Mouse (Mus musculus) forebrain, postnatal 0 days (tissue): ENCODE measurements around the gene Mrpl20. TPM values are rescaled to one million over a fixed set of nuclear protein-coding genes. Genes with fewer than 3 reads are reported as not detected.

Experiments used
- ATAC-seq: fragments of 200-750 bp; cut with Nextera tagmentation; 2 replicates; pipeline ENCODE4 v1.8.0; 2017; ENCODE audit warnings: mild to moderate bottlenecking, moderate library complexity
- DNase-seq: peaks from one replicate; pipeline ENCODE4 v3.0.0-alpha.2; 2015
- H3K27ac ChIP-seq: fragments of 300-500 bp; sonication (generic); 2 replicates; pipeline ENCODE4 v1.5.1; 2014; ENCODE audit warnings: low read depth, mild to moderate bottlenecking, antibody characterized with exemption, low read length, moderate library complexity, mixed read lengths
- H3K27me3 ChIP-seq: fragments of 300-500 bp; sonication (generic); 2 replicates; pipeline ENCODE4 v1.6.1; 2014; ENCODE audit warnings: mild to moderate bottlenecking, low read length, mixed read lengths; ENCODE audit not compliant: insufficient read depth
- H3K36me3 ChIP-seq: fragments of 300-500 bp; sonication (generic); 2 replicates; pipeline ENCODE4 v1.6.1; 2014; ENCODE audit warnings: mild to moderate bottlenecking, moderate library complexity; ENCODE audit not compliant: insufficient read depth
- H3K4me1 ChIP-seq: fragments of 300-500 bp; sonication (generic); 2 replicates; pipeline ENCODE4 v1.6.1; 2014; ENCODE audit warnings: antibody characterized with exemption; ENCODE audit not compliant: insufficient read depth
- H3K4me2 ChIP-seq: fragments of 300-500 bp; sonication (generic); 2 replicates; pipeline ENCODE4 v1.6.1; 2014; ENCODE audit warnings: low read depth, mild to moderate bottlenecking, moderate library complexity
- H3K4me3 ChIP-seq: fragments of 300-500 bp; sonication (generic); 2 replicates; pipeline ENCODE4 v1.5.1; 2014; ENCODE audit warnings: low read depth, low read length, mixed read lengths
- H3K9ac ChIP-seq: fragments of 300-500 bp; sonication (generic); 2 replicates; pipeline ENCODE4 v1.6.1; 2014; ENCODE audit warnings: mild to moderate bottlenecking
- H3K9me3 ChIP-seq: fragments of 300-500 bp; sonication (generic); 2 replicates; pipeline ENCODE4 v1.6.1; 2016; ENCODE audit warnings: low read length
- CTCF ChIP-seq: sonication (generic); IDR thresholded peaks from 2 replicates; pipeline ENCODE4 v1.5.1; 2016; ENCODE audit warnings: antibody characterized with exemption, control low read depth, low read depth
- WGBS: fragments of 180-500 bp; shearing (Covaris S2); extraction: QIAGEN DNeasy Blood & Tissue Kit; methylation state at CpG from one replicate; pipeline ENCODE4 v1.1.7; 2014; 5-methylcytosine and 5-hydroxymethylcytosine counted together
- polyA plus RNA-seq: library from polyadenylated mRNA; unstranded; fragments of >200 nt; fragmentation: Nextera tagmentation; extraction: Ambion mirVana; gene quantifications from 2 replicates; pipeline ENCODE4 v1.2.1, GENCODE M21; 2015
- total RNA-seq: library from RNA; depleted of rRNA; stranded (reverse); fragments of >200 nt; gene quantifications from 2 replicates; pipeline ENCODE4 v1.2.3, GENCODE M21; 2014

Mrpl20 gene
- total and polyA plus RNA-seq, 2 experiments from 2014 or later = 134 to 304 TPM

DNA sequence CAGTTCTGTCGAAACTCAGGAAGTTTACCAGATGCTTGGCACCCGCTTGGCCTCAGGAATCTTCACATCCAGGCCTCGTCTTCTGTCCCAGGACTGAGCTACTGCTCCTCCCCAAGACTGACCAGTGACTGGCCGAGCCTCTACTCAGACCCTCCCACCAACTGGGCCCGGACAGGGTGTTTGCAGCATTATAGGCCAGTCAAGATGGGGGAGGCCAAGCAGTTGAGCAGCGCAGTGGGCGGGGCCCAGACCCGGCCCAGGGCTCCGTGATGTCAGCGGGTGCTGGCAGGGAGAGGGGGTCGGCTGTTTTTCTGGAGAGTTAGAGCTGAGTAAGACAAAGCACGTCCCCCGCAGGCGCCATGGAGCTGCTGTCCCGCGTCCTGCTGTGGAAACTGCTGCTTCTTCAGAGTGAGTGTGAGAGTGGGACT lies 36.8 kb downstream of the Mrpl20 start, which contains the start of gene Mxra8:
Mxra8 (plus strand) TSS at position 198 of the 428 bp plus-strand sequence.
- WGBS = 7% methylated on average over 16 of the region's 16 CpGs
- Histone ChIP-seq H3K9ac (0 out of 2 replicates have a peak within 1 kb of the TSS, but pooled peaks have one; percentile 10), H3K27ac (peak within 1 kb of the TSS; percentile 40), H3K9me3 (no peaks in the 10 kb centered on the region), H3K27me3 (no peaks in the 10 kb centered on the region), H3K4me3 (peak within 1 kb of the TSS; percentile 16; the same call in 1 of the 2 replicates), H3K36me3 (0 out of 2 replicates have a peak, but pooled peaks cover 4% of the 10 kb centered on the region), H3K4me2 (peak within 1 kb of the TSS; percentile 47), H3K4me1 (no peaks in the 10 kb centered on the region)
- ATAC-seq (peak; percentile 66), DNase-seq (peak; percentile 32)
- TF ChIP-seq CTCF = no peak

DNA sequence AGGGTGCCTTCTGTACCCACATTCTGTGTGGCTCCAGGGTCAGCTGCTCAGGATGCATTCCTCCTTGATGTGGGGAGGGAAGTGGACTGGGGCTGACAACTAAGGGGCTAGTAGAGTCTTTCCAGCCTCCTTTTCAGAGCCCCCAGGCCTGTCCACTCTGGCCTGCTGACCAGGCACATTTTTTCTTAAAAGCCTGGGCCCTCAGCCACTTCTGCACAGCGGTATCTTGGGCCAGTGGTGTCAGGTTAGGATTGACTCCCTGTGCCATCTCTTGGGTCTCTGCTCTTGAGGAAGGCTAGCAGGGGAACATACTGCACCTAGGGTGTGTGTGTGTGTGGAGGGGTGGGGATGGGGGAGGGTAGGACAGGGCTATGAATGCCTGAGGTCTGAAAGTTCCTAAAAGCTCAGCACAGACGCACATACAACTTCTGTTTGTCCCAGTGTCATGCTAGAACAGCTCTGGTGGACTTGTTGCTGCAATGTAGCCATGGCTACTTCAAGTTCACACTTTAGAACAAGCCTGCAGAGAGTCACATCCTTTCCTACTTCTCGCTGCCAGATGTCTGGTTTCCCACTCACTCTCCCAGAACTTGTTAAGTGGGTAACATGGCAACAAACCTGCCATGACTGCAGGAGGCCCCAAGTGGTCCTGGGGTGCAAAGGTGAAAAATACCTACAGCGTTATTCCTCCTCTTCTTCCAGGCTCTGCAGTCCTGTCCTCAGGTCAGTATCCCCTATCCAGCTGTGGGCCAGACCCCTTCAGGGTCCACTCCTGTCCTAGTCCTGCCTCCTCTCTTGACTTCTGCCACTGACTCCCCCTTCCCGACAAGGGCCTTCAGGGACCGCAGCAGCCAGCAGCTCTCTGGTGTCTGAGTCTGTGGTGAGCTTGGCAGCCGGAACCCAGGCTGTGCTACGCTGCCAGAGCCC lies 37.7 kb downstream of the Mrpl20 start:
- Histone ChIP-seq H3K4me1 (no peaks in the 10 kb centered on the region), H3K4me3 (peak overlapping the region; percentile 16), H3K9me3 (no peaks in the 10 kb centered on the region), H3K36me3 (0 out of 2 replicates have a peak, but pooled peaks cover 4% of the 10 kb centered on the region), H3K27me3 (no peaks in the 10 kb centered on the region), H3K4me2 (peak overlapping the region; percentile 47), H3K9ac (0 out of 2 replicates have a peak overlapping the region, but pooled peaks have one; percentile 10), H3K27ac (peak overlapping the region; percentile 40)
- ATAC-seq (0 out of 2 replicates have a peak, but pooled peaks have one; percentile 17), DNase-seq (no peak)
- 10% methylated on average over 8 of the region's 8 CpGs for WGBS
- TF ChIP-seq CTCF = no peak

DNA sequence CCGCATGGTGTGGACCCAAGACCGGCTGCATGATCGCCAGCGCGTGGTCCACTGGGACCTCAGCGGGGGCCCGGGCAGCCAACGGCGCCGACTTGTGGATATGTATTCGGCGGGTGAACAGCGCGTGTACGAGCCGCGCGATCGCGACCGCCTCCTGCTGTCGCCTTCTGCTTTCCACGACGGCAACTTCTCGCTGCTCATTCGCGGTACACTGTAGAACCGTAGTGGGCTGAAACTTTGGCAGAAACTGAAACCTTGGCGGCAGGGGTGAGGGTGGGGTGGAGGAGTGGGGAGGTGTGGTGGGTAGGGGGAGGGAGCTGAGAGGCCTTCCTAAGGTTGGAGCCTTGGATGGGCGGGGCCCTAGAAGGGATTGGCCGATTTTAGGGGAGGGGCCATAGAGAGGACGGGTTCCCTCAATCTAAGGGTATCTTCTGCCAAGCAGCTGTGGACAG lies 38.4 kb downstream of the Mrpl20 start:
- TF ChIP-seq CTCF = peak; percentile 53
- 0 out of 2 replicates have a peak, but pooled peaks cover 4% of the 10 kb centered on the region for H3K36me3 ChIP-seq
- H3K27me3 ChIP-seq = no peaks in the 10 kb centered on the region
- H3K4me3 ChIP-seq = peak overlapping the region; percentile 16; the same call in 1 of the 2 replicates
- H3K27ac ChIP-seq = no peak overlapping the region
- ATAC-seq (peak; percentile 57), DNase-seq (peak; percentile 35)
- no peaks in the 10 kb centered on the region for H3K4me1 ChIP-seq
- H3K9me3 ChIP-seq = no peaks in the 10 kb centered on the region
- WGBS = 1% methylated on average over 30 of the region's 32 CpGs
- H3K4me2 ChIP-seq = peak overlapping the region; percentile 47
- no peak overlapping the region for H3K9ac ChIP-seq

DNA sequence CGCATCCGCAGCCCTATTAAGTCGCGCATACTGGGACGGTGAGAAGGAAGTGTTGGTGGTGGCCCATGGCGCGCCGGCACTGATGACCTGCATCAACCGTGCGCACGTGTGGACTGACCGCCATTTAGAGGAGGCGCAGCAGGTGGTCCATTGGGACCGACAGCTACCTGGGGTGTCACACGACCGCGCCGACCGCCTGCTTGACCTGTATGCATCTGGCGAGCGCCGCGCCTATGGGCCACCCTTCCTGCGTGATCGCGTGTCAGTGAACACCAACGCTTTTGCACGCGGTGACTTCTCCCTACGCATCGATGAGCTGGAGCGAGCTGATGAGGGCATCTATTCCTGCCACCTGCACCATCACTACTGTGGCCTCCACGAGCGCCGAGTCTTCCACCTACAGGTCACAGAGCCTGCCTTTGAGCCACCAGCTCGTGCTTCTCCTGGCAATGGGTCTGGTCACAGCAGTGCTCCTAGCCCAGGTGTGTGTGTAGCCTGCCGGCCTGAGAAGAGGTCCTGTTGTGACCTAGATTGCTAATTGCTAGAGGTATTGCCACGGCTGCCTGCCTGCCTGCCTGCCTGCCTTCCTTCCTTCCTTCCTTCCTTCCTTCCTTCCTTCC lies 39.1 kb downstream of the Mrpl20 start:
- Histone ChIP-seq H3K9me3 (no peaks in the 10 kb centered on the region), H3K4me3 (no peak overlapping the region), H3K4me1 (peaks cover 4% of the 10 kb centered on the region; the same call in 1 of the 2 replicates), H3K36me3 (0 out of 2 replicates have a peak, but pooled peaks cover 4% of the 10 kb centered on the region), H3K4me2 (no peak overlapping the region), H3K27me3 (no peaks in the 10 kb centered on the region), H3K27ac (no peak overlapping the region), H3K9ac (no peak overlapping the region)
- ATAC-seq (no peak), DNase-seq (no peak)
- 42% methylated on average over 38 of the region's 38 CpGs for WGBS
- no peak for TF ChIP-seq CTCF

DNA sequence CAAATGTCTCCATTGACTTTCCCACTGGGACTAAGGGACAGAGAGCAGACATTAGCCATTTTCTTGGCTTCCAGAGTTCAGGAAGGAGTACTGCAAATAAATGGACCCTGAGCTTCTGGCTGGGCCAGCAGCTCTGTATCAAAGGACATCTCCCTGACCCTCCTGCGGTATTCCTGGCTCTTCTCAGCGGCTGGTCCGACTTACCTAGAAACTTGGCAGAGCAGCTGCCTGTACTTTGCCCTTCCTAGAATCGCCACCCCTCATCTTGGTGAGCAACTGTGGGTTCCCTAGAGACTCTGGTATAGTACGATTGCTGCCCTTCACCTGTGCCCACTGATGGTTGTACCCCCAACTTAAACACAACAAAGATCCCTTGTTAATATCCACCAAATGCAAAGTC lies 40.6 kb downstream of the Mrpl20 start:
- DNase-seq (no peak), ATAC-seq (no peak)
- no peaks in the 10 kb centered on the region for H3K27me3 ChIP-seq
- H3K9ac ChIP-seq = no peak overlapping the region
- H3K27ac ChIP-seq = no peak overlapping the region
- 96% methylated on average over 5 of the region's 5 CpGs for WGBS
- TF ChIP-seq CTCF = no peak
- H3K36me3 ChIP-seq = 0 out of 2 replicates have a peak, but pooled peaks cover 4% of the 10 kb centered on the region
- H3K9me3 ChIP-seq = no peaks in the 10 kb centered on the region
- no peak overlapping the region for H3K4me2 ChIP-seq
- peaks cover 8% of the 10 kb centered on the region for H3K4me1 ChIP-seq
- no peak overlapping the region for H3K4me3 ChIP-seq

DNA sequence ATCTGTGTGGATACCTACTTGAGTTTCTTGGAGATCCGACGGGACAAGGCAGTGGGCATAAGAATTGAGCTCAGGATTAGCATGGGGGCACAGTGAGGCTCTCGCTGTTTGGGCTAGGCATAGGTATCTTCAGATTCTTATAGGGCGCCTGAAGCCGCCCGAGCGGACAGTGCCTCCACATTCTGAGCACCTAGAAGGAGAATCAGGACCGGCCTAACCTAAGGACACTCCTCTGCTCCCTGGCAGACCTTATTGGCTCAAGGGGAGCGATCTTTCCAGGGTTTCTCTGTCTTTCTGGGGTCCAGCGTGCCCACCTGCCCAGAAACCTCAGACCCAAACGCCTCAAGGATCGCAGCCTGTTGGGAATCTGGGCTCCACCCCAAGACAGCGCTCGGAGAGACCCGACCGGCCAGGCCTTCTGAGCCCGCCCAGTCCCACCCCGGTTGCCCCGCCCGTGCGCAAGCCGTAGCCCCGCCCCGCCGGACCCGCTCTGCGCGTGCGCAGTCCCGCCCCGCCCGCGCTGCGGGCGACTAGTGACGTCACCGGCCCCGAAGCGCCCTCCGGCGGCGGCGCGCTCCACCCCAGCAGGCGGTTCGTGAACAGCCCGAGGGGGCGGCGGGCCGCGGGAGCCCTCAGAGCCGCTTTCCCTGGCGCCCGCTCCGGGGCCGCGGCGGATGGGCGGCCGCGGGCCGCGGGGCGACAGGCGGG lies 44.3 kb downstream of the Mrpl20 start, which contains the start of gene Dvl1:
Dvl1 (plus strand) TSS at position 532 of the 708 bp plus-strand sequence.
- peak; percentile 61 for TF ChIP-seq CTCF
- Histone ChIP-seq H3K36me3 (0 out of 2 replicates have a peak, but pooled peaks cover 4% of the 10 kb centered on the region), H3K4me2 (peak within 1 kb of the TSS; percentile 88), H3K9ac (peak within 1 kb of the TSS; percentile 92), H3K27ac (peak within 1 kb of the TSS; percentile 82), H3K4me3 (peak within 1 kb of the TSS; percentile 93), H3K4me1 (peaks cover 23% of the 10 kb centered on the region), H3K9me3 (no peaks in the 10 kb centered on the region), H3K27me3 (no peaks in the 10 kb centered on the region)
- DNase-seq (peak; percentile 97), ATAC-seq (peak; percentile 89)
- WGBS = 4% methylated on average over 54 of the region's 65 CpGs
